Mouse (Mus musculus): ENCODE results near the gene Sel1l3. TPM values are rescaled to one million over a fixed set of nuclear protein-coding genes. Genes with fewer than 3 reads are reported as not detected.

Sel1l3 gene
- polyA plus RNA-seq, 1 experiment from 2014 or later, result 11.0 TPM

- Histone ChIP-seq H3K4me2 (ENCODE audit: low read length) (no peak overlapping the region), H3K9me3 (replicated peaks; ENCODE audit: control insufficient read depth, low read length) (no peaks in the 10 kb centered on the region), H3K9ac (ENCODE audit: low read length) (no peak overlapping the region), H3K36me3 (ENCODE audit: control insufficient read depth, insufficient read depth, low read length) (no peaks in the 10 kb centered on the region), H3K27me3 (replicated peaks; ENCODE audit: control insufficient read depth, insufficient read depth, low read length) (no peaks in the 10 kb centered on the region), H3K27ac (ENCODE audit: low read depth, low read length) (peak overlapping the region; percentile 55; the same call in 1 of the 2 replicates), H3K4me1 (ENCODE audit: control insufficient read depth, insufficient read depth, low read length) (peaks cover 21% of the 10 kb centered on the region), H3K4me3 (ENCODE audit: low read depth, low read length) (no peak overlapping the region)
- DNase-seq (ENCODE audit: low spot score), result peak; percentile 49
- peak; percentile 43; the same call in 1 of the 2 replicates for ATAC-seq
- WGBS, result 75% methylated on average over 8 of the region's 8 CpGs
Measured at GRCm38 (mm10) chr5:53138025-53138424, 75.7 kb downstream of the Sel1l3 start.

GRCm38 (mm10) chr5:53135984-53136383 lies 77.7 kb downstream of the Sel1l3 start:
- Histone ChIP-seq H3K27me3 (replicated peaks; ENCODE audit: control insufficient read depth, insufficient read depth, low read length) (no peaks in the 10 kb centered on the region), H3K36me3 (ENCODE audit: control insufficient read depth, insufficient read depth, low read length) (no peaks in the 10 kb centered on the region), H3K9me3 (replicated peaks; ENCODE audit: control insufficient read depth, low read length) (no peaks in the 10 kb centered on the region), H3K4me1 (ENCODE audit: control insufficient read depth, insufficient read depth, low read length) (peaks cover 21% of the 10 kb centered on the region), H3K4me2 (ENCODE audit: low read length) (no peak overlapping the region), H3K27ac (ENCODE audit: low read depth, low read length) (no peak overlapping the region), H3K9ac (ENCODE audit: low read length) (no peak overlapping the region), H3K4me3 (ENCODE audit: low read depth, low read length) (no peak overlapping the region)
- ATAC-seq (no peak), DNase-seq (ENCODE audit: low spot score) (no peak)
- 77% methylated on average over 8 of the region's 8 CpGs for WGBS

- H3K9ac ChIP-seq (ENCODE audit: low read length), result no peak overlapping the region
- ATAC-seq (no peak), DNase-seq (ENCODE audit: low spot score) (no peak)
- no peak overlapping the region for H3K27ac ChIP-seq (ENCODE audit: low read depth, low read length)
- no peaks in the 10 kb centered on the region for H3K27me3 ChIP-seq (replicated peaks; ENCODE audit: control insufficient read depth, insufficient read depth, low read length)
- no peak overlapping the region for H3K4me2 ChIP-seq (ENCODE audit: low read length)
- WGBS, result 97% methylated on average over 2 of the region's 2 CpGs
- peaks cover 2% of the 10 kb centered on the region; the same call in 1 of the 2 replicates for H3K36me3 ChIP-seq (ENCODE audit: control insufficient read depth, insufficient read depth, low read length)
- H3K9me3 ChIP-seq (replicated peaks; ENCODE audit: control insufficient read depth, low read length), result no peaks in the 10 kb centered on the region
- H3K4me1 ChIP-seq (ENCODE audit: control insufficient read depth, insufficient read depth, low read length), result peaks cover 9% of the 10 kb centered on the region
- H3K4me3 ChIP-seq (ENCODE audit: low read depth, low read length), result no peak overlapping the region
Measured at GRCm38 (mm10) chr5:53134003-53134402, 79.7 kb downstream of the Sel1l3 start.

- Histone ChIP-seq H3K4me3 (ENCODE audit: low read depth, low read length) (no peak overlapping the region), H3K9me3 (replicated peaks; ENCODE audit: control insufficient read depth, low read length) (no peaks in the 10 kb centered on the region), H3K4me1 (ENCODE audit: control insufficient read depth, insufficient read depth, low read length) (peaks cover 9% of the 10 kb centered on the region), H3K4me2 (ENCODE audit: low read length) (no peak overlapping the region), H3K27ac (ENCODE audit: low read depth, low read length) (no peak overlapping the region), H3K27me3 (replicated peaks; ENCODE audit: control insufficient read depth, insufficient read depth, low read length) (no peaks in the 10 kb centered on the region; the same call in 1 of the 2 replicates), H3K9ac (ENCODE audit: low read length) (no peak overlapping the region), H3K36me3 (ENCODE audit: control insufficient read depth, insufficient read depth, low read length) (no peaks in the 10 kb centered on the region; the same call in 1 of the 2 replicates)
- 63% methylated on average over 4 of the region's 4 CpGs for WGBS
- no peak for ATAC-seq
- no peak for DNase-seq (ENCODE audit: low spot score)
Measured at GRCm38 (mm10) chr5:53124701-53125100, 89.0 kb downstream of the Sel1l3 start.

- no peak overlapping the region for H3K4me3 ChIP-seq (ENCODE audit: low read depth, low read length)
- 4% methylated on average over 10 of the region's 10 CpGs for WGBS
- no peak overlapping the region for H3K9ac ChIP-seq (ENCODE audit: low read length)
- H3K36me3 ChIP-seq (ENCODE audit: control insufficient read depth, insufficient read depth, low read length), result no peaks in the 10 kb centered on the region; the same call in 1 of the 2 replicates
- no peak overlapping the region for H3K27ac ChIP-seq (ENCODE audit: low read depth, low read length)
- H3K4me1 ChIP-seq (ENCODE audit: control insufficient read depth, insufficient read depth, low read length), result peaks cover 10% of the 10 kb centered on the region
- H3K9me3 ChIP-seq (replicated peaks; ENCODE audit: control insufficient read depth, low read length), result no peaks in the 10 kb centered on the region
- no peaks in the 10 kb centered on the region; the same call in 1 of the 2 replicates for H3K27me3 ChIP-seq (replicated peaks; ENCODE audit: control insufficient read depth, insufficient read depth, low read length)
- peak; percentile 85 for ATAC-seq
- peak; percentile 83 for DNase-seq (ENCODE audit: low spot score)
- no peak overlapping the region for H3K4me2 ChIP-seq (ENCODE audit: low read length)
Measured at GRCm38 (mm10) chr5:53123525-53124286, 90.0 kb downstream of the Sel1l3 start.

- H3K27me3 ChIP-seq (replicated peaks; ENCODE audit: control insufficient read depth, insufficient read depth, low read length), result no peaks in the 10 kb centered on the region; the same call in 1 of the 2 replicates
- H3K4me3 ChIP-seq (ENCODE audit: low read depth, low read length), result no peak overlapping the region
- no peaks in the 10 kb centered on the region for H3K9me3 ChIP-seq (replicated peaks; ENCODE audit: control insufficient read depth, low read length)
- H3K4me1 ChIP-seq (ENCODE audit: control insufficient read depth, insufficient read depth, low read length), result peaks cover 10% of the 10 kb centered on the region
- no peak overlapping the region for H3K4me2 ChIP-seq (ENCODE audit: low read length)
- DNase-seq (ENCODE audit: low spot score) (peak; percentile 79), ATAC-seq (peak; percentile 41; the same call in 1 of the 2 replicates)
- no peak overlapping the region for H3K27ac ChIP-seq (ENCODE audit: low read depth, low read length)
- H3K9ac ChIP-seq (ENCODE audit: low read length), result no peak overlapping the region
- WGBS, result 12% methylated on average over 3 of the region's 3 CpGs
- H3K36me3 ChIP-seq (ENCODE audit: control insufficient read depth, insufficient read depth, low read length), result no peaks in the 10 kb centered on the region; the same call in 1 of the 2 replicates
Measured at GRCm38 (mm10) chr5:53119689-53120088, 94.0 kb downstream of the Sel1l3 start.

GRCm38 (mm10) chr5:53118212-53118611 lies 95.5 kb downstream of the Sel1l3 start:
- Histone ChIP-seq H3K9me3 (replicated peaks; ENCODE audit: control insufficient read depth, low read length) (no peaks in the 10 kb centered on the region), H3K27me3 (replicated peaks; ENCODE audit: control insufficient read depth, insufficient read depth, low read length) (no peaks in the 10 kb centered on the region; the same call in 1 of the 2 replicates), H3K4me2 (ENCODE audit: low read length) (no peak overlapping the region), H3K36me3 (ENCODE audit: control insufficient read depth, insufficient read depth, low read length) (no peaks in the 10 kb centered on the region; the same call in 1 of the 2 replicates), H3K9ac (ENCODE audit: low read length) (no peak overlapping the region), H3K4me1 (ENCODE audit: control insufficient read depth, insufficient read depth, low read length) (peaks cover 10% of the 10 kb centered on the region), H3K4me3 (ENCODE audit: low read depth, low read length) (no peak overlapping the region), H3K27ac (ENCODE audit: low read depth, low read length) (no peak overlapping the region)
- peak; percentile 37 for DNase-seq (ENCODE audit: low spot score)
- ATAC-seq, result peak; percentile 27; the same call in 1 of the 2 replicates
- WGBS, result 16% methylated on average over 8 of the region's 8 CpGs

- Histone ChIP-seq H3K4me3 (ENCODE audit: low read depth, low read length) (no peak overlapping the region), H3K4me2 (ENCODE audit: low read length) (no peak overlapping the region), H3K36me3 (ENCODE audit: control insufficient read depth, insufficient read depth, low read length) (no peaks in the 10 kb centered on the region), H3K27me3 (replicated peaks; ENCODE audit: control insufficient read depth, insufficient read depth, low read length) (no peaks in the 10 kb centered on the region), H3K9me3 (replicated peaks; ENCODE audit: control insufficient read depth, low read length) (no peaks in the 10 kb centered on the region), H3K4me1 (ENCODE audit: control insufficient read depth, insufficient read depth, low read length) (peaks cover 10% of the 10 kb centered on the region), H3K9ac (ENCODE audit: low read length) (no peak overlapping the region), H3K27ac (ENCODE audit: low read depth, low read length) (0 out of 2 replicates have a peak overlapping the region, but pooled peaks have one; percentile 2)
- ATAC-seq (no peak), DNase-seq (ENCODE audit: low spot score) (no peak)
- WGBS, result 66% methylated on average over 12 of the region's 12 CpGs
Measured at GRCm38 (mm10) chr5:53114616-53115267, 99.0 kb downstream of the Sel1l3 start.

All from forebrain, embryonic 14.5 days (tissue).